Mouse (Mus musculus) adrenal gland, postnatal 10 days (tissue): Measurements from ENCODE around the gene Itih4. TPM values are rescaled to one million over a fixed set of nuclear protein-coding genes. Genes with fewer than 3 reads are reported as not detected.

Experiments
- DNase-seq: peaks from one replicate; pipeline ENCODE4 v3.0.0; 2021; ENCODE audit warnings: mixed read lengths
- total RNA-seq, 2 experiments: library from RNA; stranded (reverse); gene quantifications; 2 replicates each; pipeline ENCODE4 v1.2.3; 2021

Gene Itih4
- total RNA-seq, 2 experiments from 2014 or later: 167 to 428 TPM

DNA sequence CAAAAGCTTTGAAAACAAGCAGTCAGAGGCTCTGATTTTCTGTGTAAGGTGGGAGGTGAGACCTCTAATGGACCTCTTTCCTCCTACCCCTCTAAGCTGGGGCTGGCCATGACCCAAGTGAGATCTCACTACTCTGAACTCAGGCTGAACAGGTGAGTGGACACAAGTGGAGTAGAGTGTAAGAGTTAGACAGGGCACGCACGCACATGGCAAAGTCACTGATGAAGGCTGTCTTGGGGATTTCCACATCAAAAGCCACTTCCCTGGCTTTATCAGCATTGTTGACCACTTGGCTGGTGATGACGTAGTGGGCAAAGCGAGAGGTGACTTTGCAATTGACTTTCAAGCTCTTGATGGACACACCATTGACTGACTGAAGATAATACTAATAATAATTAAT is 56.0 kb downstream of the Itih4 start:
- no peak for DNase-seq

DNA sequence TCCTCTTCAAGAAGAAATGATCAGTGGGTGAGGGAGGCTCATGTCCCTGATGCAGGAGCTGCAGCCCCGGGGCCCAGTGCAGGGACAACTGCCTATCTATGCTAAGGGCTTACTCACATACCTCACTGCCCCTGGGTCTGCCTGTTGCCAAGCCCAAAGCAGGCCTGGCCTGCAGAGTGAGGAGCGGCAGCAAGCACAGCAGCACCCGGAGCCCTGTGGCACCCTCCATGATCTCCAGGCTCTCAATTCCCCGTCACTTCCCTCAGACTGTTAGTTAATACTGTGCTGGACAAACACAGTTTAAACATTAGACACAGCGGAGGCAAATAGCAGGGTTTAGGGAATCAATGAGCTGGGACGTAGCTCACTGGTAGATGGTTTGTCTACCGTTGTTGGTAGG is 56.8 kb downstream of the Itih4 start, which contains the start of gene Itih1:
Itih1 (minus strand) TSS at position 252 of the 400 bp plus-strand sequence.
- no peak for DNase-seq

GRCm38 (mm10) chr14:30943860-30944674 is 57.8 kb downstream of the Itih4 start:
- peak; percentile 81 for DNase-seq

GRCm38 (mm10) chr14:30944745-30945144 is 58.5 kb downstream of the Itih4 start:
- no peak for DNase-seq

- no peak for DNase-seq
Measured at GRCm38 (mm10) chr14:30949986-30950385, 63.7 kb downstream of the Itih4 start.

- peak; percentile 97 for DNase-seq
Measured at GRCm38 (mm10) chr14:30951154-30951825, 65.0 kb downstream of the Itih4 start, which contains the start of gene Nek4. TSS of gene Nek4 (plus strand) at chr14:30951377.

Other genes with a start within 250 kb of the Itih4 start
- gene Rft1, start 232.1 kb upstream of the Itih4 start, total RNA-seq: 10 to 100 TPM; 21.2 to 24.2 TPM
- gene Sfmbt1, start 171.6 kb upstream of the Itih4 start, total RNA-seq: 10 to 100 TPM; 24.9 to 25.5 TPM
- 10 to 100 TPM; 23.2 to 27.1 TPM for gene Tmem110, start 60.9 kb upstream of the Itih4 start, total RNA-seq
- gene Mustn1, start 7.3 kb upstream of the Itih4 start, total RNA-seq: 10 to 100 TPM; 11.1 to 11.6 TPM
- gene Itih3, start 37.3 kb downstream of the Itih4 start, total RNA-seq: 100 to 1,000 TPM in 1 of 2 experiments, 10 to 100 TPM in 1; 87.4 to 223 TPM
- 100 to 1,000 TPM in 1 of 2 experiments, 10 to 100 TPM in 1; 52.9 to 125 TPM for gene Itih1, start 56.8 kb downstream of the Itih4 start, total RNA-seq
- 10 to 100 TPM in 1 of 2 experiments, 1 to 10 TPM in 1; 8.5 to 13.9 TPM for gene Nek4, start 64.9 kb downstream of the Itih4 start, total RNA-seq
- 10 to 100 TPM; 35.0 to 47.0 TPM for gene Glt8d1, start 114.9 kb downstream of the Itih4 start, total RNA-seq
- 100 to 1,000 TPM; 215 to 225 TPM for gene Spcs1, start 115.2 kb downstream of the Itih4 start, total RNA-seq
- gene Pbrm1, start 132.7 kb downstream of the Itih4 start, total RNA-seq: 10 to 100 TPM; 53.5 to 65.9 TPM
- gene Gnl3, start 132.7 kb downstream of the Itih4 start, total RNA-seq: 10 to 100 TPM; 61.5 to 81.2 TPM
- gene Smim4, start 242.5 kb downstream of the Itih4 start, total RNA-seq: 100 to 1,000 TPM in 1 of 2 experiments, 10 to 100 TPM in 1; 86.9 to 103 TPM
- gene Nt5dc2, start 244.6 kb downstream of the Itih4 start, total RNA-seq: 10 to 100 TPM; 52.0 to 52.6 TPM